Mouse (Mus musculus) embryonic facial prominence, embryonic 11.5 days (tissue): ENCODE results near the gene Grb10. TPM values are rescaled to one million over a fixed set of nuclear protein-coding genes. Genes with fewer than 3 reads are reported as not detected.

ENCODE experiments used
- ATAC-seq: fragments of 200-750 bp; cut with Nextera tagmentation; replicated peaks from 2 replicates; pipeline ENCODE4 v1.8.0; 2017; ENCODE audit warnings: low read depth; ENCODE audit not compliant: insufficient number of reproducible peaks, low FRiP score, low TSS enrichment
- DNase-seq: peaks from one replicate; pipeline ENCODE4 v3.0.0-alpha.2; 2015; ENCODE audit warnings: low spot score
- H3K27ac ChIP-seq: fragments of 300-500 bp; sonication (generic); replicated peaks from 2 replicates; pipeline ENCODE4 v1.5.1; 2014; ENCODE audit warnings: mild to moderate bottlenecking, low read depth, low read length, control low read depth
- H3K27me3 ChIP-seq: fragments of 300-500 bp; sonication (generic); 2 replicates; pipeline ENCODE4 v1.6.1; 2014; ENCODE audit warnings: mild to moderate bottlenecking, low read length, moderate library complexity, mixed read lengths; ENCODE audit not compliant: control insufficient read depth, insufficient read depth
- H3K36me3 ChIP-seq: fragments of 300-500 bp; sonication (generic); replicated peaks from 2 replicates; pipeline ENCODE4 v1.6.1; 2014; ENCODE audit warnings: low read depth, mild to moderate bottlenecking, low read length, moderate library complexity, mixed read lengths; ENCODE audit not compliant: control insufficient read depth, insufficient read depth
- H3K4me1 ChIP-seq: fragments of 300-500 bp; sonication (generic); 2 replicates; pipeline ENCODE4 v1.6.1; 2014; ENCODE audit warnings: low read length, mixed read lengths; ENCODE audit not compliant: control insufficient read depth, insufficient read depth
- H3K4me2 ChIP-seq: fragments of 300-500 bp; sonication (generic); 2 replicates; pipeline ENCODE4 v1.6.1; 2014; ENCODE audit warnings: low read depth, mild to moderate bottlenecking, control low read depth, low read length, moderate library complexity
- H3K4me3 ChIP-seq: fragments of 300-500 bp; sonication (generic); 2 replicates; pipeline ENCODE4 v1.5.1; 2014; ENCODE audit warnings: low read depth, low read length, control low read depth
- H3K9ac ChIP-seq: fragments of 300-500 bp; sonication (generic); replicated peaks from 2 replicates; pipeline ENCODE4 v1.6.1; 2014; ENCODE audit warnings: mild to moderate bottlenecking, control low read depth, low read length
- H3K9me3 ChIP-seq: fragments of 300-500 bp; sonication (generic); replicated peaks from 2 replicates; pipeline ENCODE4 v1.6.1; 2016; ENCODE audit warnings: mild to moderate bottlenecking, low read length, inconsistent platforms, mixed read lengths; ENCODE audit not compliant: control insufficient read depth
- WGBS: fragments of 180-500 bp; shearing (Covaris S2); extraction: QIAGEN DNeasy Blood & Tissue Kit; methylation state at CpG from one replicate; pipeline ENCODE4 v1.1.7; 2014; 5-methylcytosine and 5-hydroxymethylcytosine counted together
- polyA plus RNA-seq: library from polyadenylated mRNA; unstranded; fragments of >200 nt; fragmentation: Nextera tagmentation; extraction: Ambion mirVana; gene quantifications from 2 replicates; pipeline ENCODE4 v1.2.1, GENCODE M21; 2014

Gene Grb10
- polyA plus RNA-seq, 1 experiment from 2014 or later, result 230 TPM

DNA sequence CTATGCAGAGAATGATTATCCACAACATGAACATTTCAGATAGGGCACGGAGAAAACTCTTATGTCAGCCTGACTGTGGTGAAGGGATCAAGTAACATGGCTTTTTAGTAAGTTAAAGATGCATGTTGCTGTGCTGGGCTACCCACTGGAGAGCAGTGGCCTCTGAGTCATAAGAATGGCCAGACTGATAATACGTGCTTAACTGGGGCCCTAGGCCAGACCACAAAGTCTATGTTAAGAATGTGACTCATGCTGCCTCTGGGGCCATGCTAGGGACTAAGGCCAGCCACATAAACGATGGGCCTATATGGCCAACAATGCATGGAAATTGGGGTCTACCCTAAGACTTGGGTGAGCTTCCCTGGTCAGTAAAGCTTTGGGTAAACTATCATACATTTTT lies 98.9 kb downstream of the Grb10 start:
- ATAC-seq (no peak), DNase-seq (no peak)
- Histone ChIP-seq H3K27ac (no peak overlapping the region), H3K4me1 (peaks cover 4% of the 10 kb centered on the region; the same call in 1 of the 2 replicates), H3K4me3 (no peak overlapping the region), H3K9me3 (no peaks in the 10 kb centered on the region), H3K27me3 (no peaks in the 10 kb centered on the region), H3K4me2 (no peak overlapping the region), H3K9ac (no peak overlapping the region), H3K36me3 (peaks cover 9% of the 10 kb centered on the region)
- WGBS, result 78% methylated on average over 3 of the region's 3 CpGs

DNA sequence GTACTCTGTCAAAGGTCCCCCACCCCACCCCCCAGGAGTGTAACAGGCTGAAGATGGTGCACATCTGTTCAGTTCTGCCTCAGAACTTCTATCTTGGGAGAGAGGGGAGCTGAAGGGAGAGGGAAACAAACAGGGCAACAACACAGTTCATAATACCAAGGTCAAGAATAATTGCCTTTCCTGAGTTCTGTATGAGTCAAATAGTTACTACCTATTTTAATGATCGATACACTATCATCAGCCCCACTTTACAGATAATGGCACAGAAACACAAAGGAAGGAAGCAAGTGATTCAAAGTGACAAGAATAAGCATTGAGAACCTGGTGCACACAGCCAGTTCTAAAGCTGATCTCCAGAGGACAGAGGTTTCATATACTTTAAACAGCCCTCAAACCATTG lies 99.9 kb downstream of the Grb10 start:
- H3K9me3 ChIP-seq, result no peaks in the 10 kb centered on the region
- peaks cover 9% of the 10 kb centered on the region for H3K36me3 ChIP-seq
- H3K9ac ChIP-seq, result no peak overlapping the region
- DNase-seq (no peak), ATAC-seq (no peak)
- H3K4me3 ChIP-seq, result no peak overlapping the region
- WGBS, result 89% methylated on average over 1 of the region's 1 CpGs
- no peaks in the 10 kb centered on the region for H3K27me3 ChIP-seq
- no peak overlapping the region for H3K27ac ChIP-seq
- no peak overlapping the region for H3K4me2 ChIP-seq
- peaks cover 4% of the 10 kb centered on the region; the same call in 1 of the 2 replicates for H3K4me1 ChIP-seq

DNA sequence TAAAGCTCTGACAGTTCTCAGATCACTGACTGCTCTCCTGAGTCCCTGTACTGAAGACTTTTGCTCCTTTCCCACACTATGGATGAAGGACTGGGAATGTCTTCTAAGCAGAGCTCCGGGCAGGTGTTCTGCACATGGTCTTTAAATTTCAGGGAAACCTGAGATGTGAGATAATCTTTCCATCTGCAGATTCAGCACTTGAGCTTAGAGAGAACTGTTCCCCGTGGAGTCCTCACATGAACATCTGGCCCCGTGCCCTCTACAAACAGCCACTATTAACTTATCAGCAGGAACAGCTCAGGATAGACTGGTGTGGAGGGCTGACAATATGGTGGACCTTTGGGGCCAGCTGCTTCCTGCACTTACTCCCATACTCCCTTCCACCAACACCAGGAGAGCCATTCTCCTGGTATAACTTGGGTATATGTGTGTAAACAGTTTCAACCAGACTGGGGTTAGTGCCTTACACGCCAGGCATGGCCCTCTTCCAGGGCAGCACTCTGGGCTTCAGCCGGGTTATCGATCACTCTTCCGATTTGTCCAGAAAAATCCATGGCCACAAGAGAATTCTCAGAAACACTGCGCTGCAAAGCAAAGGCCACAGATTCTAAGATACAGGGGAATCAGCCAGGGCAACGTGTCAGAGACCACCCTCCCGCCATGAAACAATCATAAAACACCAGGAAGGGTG lies 101.0 kb downstream of the Grb10 start:
- Histone ChIP-seq H3K36me3 (peaks cover 13% of the 10 kb centered on the region), H3K27ac (no peak overlapping the region), H3K4me2 (no peak overlapping the region)

DNA sequence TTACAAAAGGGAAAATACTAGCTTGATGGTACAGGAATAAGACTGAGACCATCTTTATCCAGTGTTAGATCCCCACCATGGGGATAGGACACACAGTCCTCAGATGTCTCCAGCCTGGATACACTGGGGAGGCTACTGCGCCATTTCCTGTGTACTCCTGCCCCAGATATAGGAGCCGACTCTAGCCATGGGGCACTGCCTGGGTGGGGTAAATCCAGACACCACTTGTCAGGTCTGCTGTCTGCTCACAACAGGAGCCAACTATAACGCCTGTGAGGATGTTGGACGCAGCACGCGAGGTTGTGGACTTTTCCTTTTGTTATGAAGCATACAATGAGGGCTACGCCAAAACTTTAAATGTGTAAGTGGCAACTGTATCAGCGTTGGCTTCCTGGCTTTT lies 103.7 kb downstream of the Grb10 start:
- no peak overlapping the region for H3K4me2 ChIP-seq
- no peaks in the 10 kb centered on the region for H3K27me3 ChIP-seq
- H3K27ac ChIP-seq, result no peak overlapping the region
- no peak for DNase-seq
- 90% methylated on average over 8 of the region's 8 CpGs for WGBS
- H3K9ac ChIP-seq, result no peak overlapping the region
- no peaks in the 10 kb centered on the region for H3K9me3 ChIP-seq
- no peak overlapping the region for H3K4me3 ChIP-seq
- ATAC-seq, result no peak
- peaks cover 15% of the 10 kb centered on the region for H3K36me3 ChIP-seq
- no peaks in the 10 kb centered on the region for H3K4me1 ChIP-seq

More for the DNA sequence above, 101.0 kb downstream of the Grb10 start:
- peak; percentile 55; the same call in 1 of the 2 replicates for ATAC-seq
- WGBS, result 74% methylated on average over 10 of the region's 10 CpGs
- peaks cover 2% of the 10 kb centered on the region; the same call in 1 of the 2 replicates for H3K4me1 ChIP-seq
- no peak overlapping the region for H3K9ac ChIP-seq
- H3K4me3 ChIP-seq, result no peak overlapping the region
- no peaks in the 10 kb centered on the region for H3K27me3 ChIP-seq
- H3K9me3 ChIP-seq, result no peaks in the 10 kb centered on the region
- peak; percentile 44 for DNase-seq

- peaks cover 15% of the 10 kb centered on the region for H3K36me3 ChIP-seq
- no peak overlapping the region for H3K4me3 ChIP-seq
- no peaks in the 10 kb centered on the region for H3K4me1 ChIP-seq
- peak; percentile 21; the same call in 1 of the 2 replicates for ATAC-seq
- no peaks in the 10 kb centered on the region for H3K27me3 ChIP-seq
- H3K4me2 ChIP-seq, result no peak overlapping the region
- H3K9me3 ChIP-seq, result no peaks in the 10 kb centered on the region
- 79% methylated on average over 11 of the region's 11 CpGs for WGBS
- H3K27ac ChIP-seq, result 0 out of 2 replicates have a peak overlapping the region, but pooled peaks have one; percentile 17
- no peak for DNase-seq
- H3K9ac ChIP-seq, result no peak overlapping the region
Observed at GRCm38 (mm10) chr11:11932102-11932789, 106.2 kb downstream of the Grb10 start.

DNA sequence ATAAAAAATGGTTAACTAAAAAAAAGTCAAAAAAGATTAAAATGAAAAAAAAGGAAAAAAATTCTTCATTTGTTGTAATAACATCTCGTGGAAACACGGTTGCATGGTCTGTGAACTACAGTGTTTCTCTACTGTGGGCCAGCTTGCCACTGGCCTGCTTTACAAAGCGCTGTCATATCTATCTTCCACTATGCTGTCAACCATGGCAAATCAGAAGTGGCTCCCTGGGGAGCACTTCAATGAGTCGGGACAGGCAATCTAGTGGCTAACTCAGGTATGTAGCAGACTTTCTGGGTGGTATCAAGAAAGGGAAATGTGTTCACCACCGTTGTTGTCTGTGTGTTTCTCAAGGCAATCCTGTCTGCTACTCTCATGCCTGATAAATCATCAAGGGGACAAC lies 106.8 kb downstream of the Grb10 start:
- ATAC-seq, result no peak
- Histone ChIP-seq H3K9me3 (no peaks in the 10 kb centered on the region), H3K4me3 (no peak overlapping the region), H3K9ac (no peak overlapping the region), H3K4me1 (no peaks in the 10 kb centered on the region), H3K4me2 (no peak overlapping the region), H3K36me3 (peaks cover 13% of the 10 kb centered on the region), H3K27ac (no peak overlapping the region), H3K27me3 (no peaks in the 10 kb centered on the region)
- WGBS, result 77% methylated on average over 5 of the region's 5 CpGs
- no peak for DNase-seq

DNA sequence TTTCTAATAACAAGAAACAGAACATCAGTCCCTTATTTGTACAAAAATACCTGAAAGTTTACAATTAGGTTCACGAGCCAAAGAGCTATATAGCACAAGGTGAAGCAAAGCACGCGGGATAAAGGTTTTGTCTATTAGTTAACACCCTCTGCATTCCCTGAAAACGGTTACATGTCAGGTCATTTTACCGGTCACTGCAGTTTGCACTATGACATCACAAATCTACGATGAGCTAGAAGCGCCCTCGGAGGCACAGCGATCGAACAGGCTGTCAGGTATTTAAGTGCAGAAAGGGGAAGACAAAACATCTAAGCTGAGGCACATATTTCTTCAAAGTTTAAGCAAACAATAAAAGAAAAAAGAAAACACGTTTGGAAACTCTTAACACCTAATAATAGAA lies 108.0 kb downstream of the Grb10 start:
- ATAC-seq, result no peak
- Histone ChIP-seq H3K27ac (no peak overlapping the region), H3K9ac (no peak overlapping the region), H3K27me3 (no peaks in the 10 kb centered on the region), H3K4me1 (no peaks in the 10 kb centered on the region), H3K9me3 (no peaks in the 10 kb centered on the region), H3K36me3 (peaks cover 8% of the 10 kb centered on the region), H3K4me2 (no peak overlapping the region), H3K4me3 (no peak overlapping the region)
- DNase-seq, result no peak
- WGBS, result 90% methylated on average over 11 of the region's 11 CpGs

GRCm38 (mm10) chr11:11929059-11929458 lies 109.4 kb downstream of the Grb10 start:
- H3K4me1 ChIP-seq, result no peaks in the 10 kb centered on the region
- no peak for ATAC-seq
- H3K27me3 ChIP-seq, result no peaks in the 10 kb centered on the region
- WGBS, result 84% methylated on average over 3 of the region's 3 CpGs
- no peak for DNase-seq
- no peak overlapping the region for H3K4me2 ChIP-seq
- peaks cover 6% of the 10 kb centered on the region for H3K36me3 ChIP-seq
- no peak overlapping the region for H3K4me3 ChIP-seq
- H3K9ac ChIP-seq, result no peak overlapping the region
- H3K27ac ChIP-seq, result no peak overlapping the region
- no peaks in the 10 kb centered on the region for H3K9me3 ChIP-seq
